Mouse (Mus musculus) liver, embryonic 12.5 days (tissue): ENCODE measurements at regions not wholly inside any gene's neighbourhood (a gene's known extent, or its start where the extent isn't known, plus 50 kb on each side); places are given as distances from the start of the nearest gene placed in this dataset.
"Not testable (repeated sequence)": the region's sequence is repeated elsewhere in the genome, so short reads cannot be mapped to it uniquely, and the experiment has no call there.

Source experiments
- ATAC-seq: fragments of 200-750 bp; cut with Nextera tagmentation; 2 replicates; pipeline ENCODE4 v1.8.0; 2017; ENCODE audit warnings: moderate number of reproducible peaks, mild to moderate bottlenecking, moderate library complexity
- H3K27ac ChIP-seq: fragments of 300-500 bp; sonication (generic); 2 replicates; pipeline ENCODE4 v1.5.1; 2016; ENCODE audit warnings: mild to moderate bottlenecking
- H3K27me3 ChIP-seq: fragments of 300-500 bp; sonication (generic); replicated peaks from 2 replicates; pipeline ENCODE4 v1.6.1; 2016; ENCODE audit warnings: mild to moderate bottlenecking, moderate library complexity
- H3K36me3 ChIP-seq: fragments of 300-500 bp; sonication (generic); 2 replicates; pipeline ENCODE4 v1.6.1; 2016; ENCODE audit warnings: mild to moderate bottlenecking, moderate library complexity
- H3K4me1 ChIP-seq: fragments of 300-500 bp; sonication (generic); 2 replicates; pipeline ENCODE4 v1.6.1; 2016
- H3K4me2 ChIP-seq: fragments of 300-500 bp; sonication (generic); 2 replicates; pipeline ENCODE4 v1.6.1; 2016; ENCODE audit warnings: mild to moderate bottlenecking, moderate library complexity
- H3K4me3 ChIP-seq: fragments of 300-500 bp; sonication (generic); 2 replicates; pipeline ENCODE4 v1.5.1; 2016; ENCODE audit warnings: mild to moderate bottlenecking, moderate library complexity
- H3K9ac ChIP-seq: fragments of 300-500 bp; sonication (generic); 2 replicates; pipeline ENCODE4 v1.6.1; 2016; ENCODE audit warnings: mild to moderate bottlenecking, moderate library complexity
- H3K9me3 ChIP-seq: fragments of 300-500 bp; sonication (generic); replicated peaks from 2 replicates; pipeline ENCODE4 v1.6.1; 2016; ENCODE audit warnings: mild to moderate bottlenecking, moderate library complexity
- WGBS: fragments of 180-500 bp; shearing (Covaris S2); methylation state at CpG from one replicate; pipeline ENCODE4 v1.1.7; 2016; ENCODE audit not compliant: insufficient replicate concordance; 5-methylcytosine and 5-hydroxymethylcytosine counted together

DNA sequence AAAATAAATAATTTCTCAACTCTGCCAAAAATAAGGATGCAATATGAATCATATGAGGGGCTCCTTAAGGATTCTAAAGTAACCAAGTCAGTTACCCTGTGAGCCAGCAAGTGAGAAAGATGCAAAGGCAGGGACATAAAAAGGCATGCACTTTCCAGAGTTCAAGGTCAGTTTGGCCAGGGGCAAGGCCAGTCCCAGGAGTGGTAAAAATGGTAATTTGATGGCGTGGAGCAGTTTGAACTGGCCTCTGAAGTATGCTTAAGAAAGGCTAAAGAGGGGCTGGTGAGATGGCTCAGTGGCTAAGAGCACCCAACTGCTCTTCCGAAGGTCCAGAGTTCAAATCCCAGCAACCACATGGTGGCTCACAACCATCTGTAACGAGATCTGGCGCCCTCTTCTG lies 68.8 kb downstream of the BC005561 start:
- peaks cover 25% of the 10 kb centered on the region for H3K36me3 ChIP-seq
- WGBS, result 75% methylated on average over 4 of the region's 4 CpGs
- not testable (repeated sequence) for H3K4me1 ChIP-seq, H3K27ac ChIP-seq, H3K9ac ChIP-seq, H3K4me3 ChIP-seq, H3K27me3 ChIP-seq, ATAC-seq, H3K4me2 ChIP-seq
- H3K9me3 ChIP-seq, result peaks cover 11% of the 10 kb centered on the region

GRCm38 (mm10) chr5:104582368-104582767 lies 74.2 kb downstream of the BC005561 start:
- not testable (repeated sequence) for H3K27ac ChIP-seq, H3K9ac ChIP-seq, H3K4me2 ChIP-seq, ATAC-seq, H3K4me1 ChIP-seq, H3K4me3 ChIP-seq, H3K27me3 ChIP-seq
- H3K9me3 ChIP-seq, result peaks cover 55% of the 10 kb centered on the region
- 86% methylated on average over 3 of the region's 3 CpGs for WGBS
- peaks cover 55% of the 10 kb centered on the region for H3K36me3 ChIP-seq

- Histone ChIP-seq H3K4me1 (no peaks in the 10 kb centered on the region), H3K27ac (no peak overlapping the region), H3K27me3 (no peaks in the 10 kb centered on the region), H3K36me3 (no peaks in the 10 kb centered on the region), H3K4me2 (no peak overlapping the region), H3K9ac (no peak overlapping the region), H3K9me3 (peaks cover 17% of the 10 kb centered on the region; the same call in 1 of the 2 replicates), H3K4me3 (no peak overlapping the region)
- no peak for ATAC-seq
- 57% methylated on average over 7 of the region's 7 CpGs for WGBS
These were observed 101.0 kb downstream of the BC005561 start for GRCm38 (mm10) chr5:104609177-104609576.
